Comparison of ENCODE assay signal across 8 mouse cellular contexts in the genomic region with DNA sequence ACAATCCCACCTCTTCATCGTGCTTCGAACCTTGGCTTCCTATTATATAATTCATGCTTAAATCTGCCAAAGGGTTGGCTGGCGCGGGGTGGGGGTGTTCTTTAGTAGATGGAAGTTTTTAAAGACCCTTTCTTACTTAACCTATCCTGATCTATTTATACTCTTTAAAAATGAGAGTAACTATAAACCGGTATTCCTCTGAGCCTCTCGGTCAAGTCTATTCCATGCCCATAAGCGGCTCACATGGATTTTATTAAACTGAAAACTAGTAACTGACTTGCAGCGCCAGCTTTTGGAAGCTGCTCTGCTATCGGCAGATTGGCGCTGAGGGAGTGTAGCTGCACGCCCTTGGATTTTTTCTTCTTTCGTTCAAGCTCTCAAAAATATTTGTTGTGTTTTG. TPM values are rescaled to one million over a fixed set of nuclear protein-coding genes. Genes with fewer than 3 reads are reported as not detected.
A peak's percentile ranks its signal among the peaks of the same experiment; 100 is the strongest.
DNase-seq lines count a peak whose midpoint lies in the region; ATAC-seq and TF ChIP-seq lines count a peak whose summit lies in the region.

No protein-coding gene starts in this region.

- H3K27ac ChIP-seq in embryonic facial prominence, embryonic 13.5 days = peak overlapping the region; percentile 100
- no peak overlapping the region for H3K27ac ChIP-seq in midbrain, postnatal 0 days (ENCODE audit: low read depth, low read length)

- peak; percentile 34; the same call in 1 of the 2 replicates for ATAC-seq in embryonic facial prominence, embryonic 13.5 days (ENCODE audit: insufficient number of reproducible peaks, insufficient read depth, low FRiP score, low TSS enrichment, low read depth)
- ATAC-seq in midbrain, postnatal 0 days (ENCODE audit: low FRiP score) = no peak
- no peak for ATAC-seq in megakaryocyte, adult 5-6 weeks (ENCODE audit: poor library complexity, severe bottlenecking)

- peaks cover 3% of the 10 kb centered on the region; the same call in 1 of the 2 replicates for H3K4me1 ChIP-seq in embryonic facial prominence, embryonic 13.5 days
- H3K4me1 ChIP-seq in midbrain, postnatal 0 days (ENCODE audit: insufficient read depth, low read length) = no peaks in the 10 kb centered on the region

- intact Hi-C loops in left cerebral cortex, postnatal 25 days (cut with DNase I) = no loop called here
- intact Hi-C loops in heart, postnatal 36 days (cut with DNase I) = loop anchor here (5.0 kb wide), 1 partner anchor 241 kb away; no protein-coding TSS in a partner anchor

- H3K4me3 ChIP-seq in embryonic facial prominence, embryonic 13.5 days = peak overlapping the region; percentile 79
- H3K4me3 ChIP-seq in midbrain, postnatal 0 days (ENCODE audit: low read depth, low read length) = peak overlapping the region; percentile 85

- WGBS in embryonic facial prominence, embryonic 13.5 days = 2% methylated on average over 12 of the region's 12 CpGs
- 8% methylated on average over 12 of the region's 12 CpGs for WGBS in midbrain, postnatal 0 days

- no peaks in the 10 kb centered on the region for H3K27me3 ChIP-seq in embryonic facial prominence, embryonic 13.5 days
- H3K27me3 ChIP-seq in midbrain, postnatal 0 days (ENCODE audit: insufficient read depth, low read length) = no peaks in the 10 kb centered on the region

- H3K9me3 ChIP-seq in embryonic facial prominence, embryonic 13.5 days = no peaks in the 10 kb centered on the region
- no peaks in the 10 kb centered on the region for H3K9me3 ChIP-seq in midbrain, postnatal 0 days (ENCODE audit: low read length)

- H3K36me3 ChIP-seq in embryonic facial prominence, embryonic 13.5 days = peaks cover 3% of the 10 kb centered on the region; the same call in 1 of the 2 replicates
- no peaks in the 10 kb centered on the region for H3K36me3 ChIP-seq in midbrain, postnatal 0 days (ENCODE audit: insufficient read depth, low read length)

- peak; percentile 20 to 42 for DNase-seq in left cerebral cortex, postnatal 25 days (ENCODE audit: low spot score in 2 of 2)
- no peak for DNase-seq in left cerebral cortex, adult 11 months (ENCODE audit: low spot score)
- DNase-seq in heart, postnatal 36 days = peak; percentile 7 to 19
- DNase-seq in layer of hippocampus, adult 18-20 months (ENCODE audit: low spot score in 2 of 2) = peak; percentile 11 to 62
- peak; percentile 33 for DNase-seq in midbrain, postnatal 0 days (ENCODE audit: low spot score)
- DNase-seq in urinary bladder, postnatal 10 days (ENCODE audit: low spot score) = no peak

- TF ChIP-seq CTCF in midbrain, postnatal 0 days (IDR thresholded peaks at IDR 0.05) = no peak

- peak overlapping the region; percentile 93 for H3K9ac ChIP-seq in embryonic facial prominence, embryonic 13.5 days
- 0 out of 2 replicates have a peak overlapping the region, but pooled peaks have one; percentile 56 for H3K9ac ChIP-seq in midbrain, postnatal 0 days (replicated peaks; ENCODE audit: low read length, poor library complexity, severe bottlenecking)

- H3K4me2 ChIP-seq in embryonic facial prominence, embryonic 13.5 days = peak overlapping the region; percentile 76
- peak overlapping the region; percentile 99 for H3K4me2 ChIP-seq in midbrain, postnatal 0 days (ENCODE audit: low read depth, low read length, poor library complexity, severe bottlenecking)

RNA-seq across cellular contexts. Expression of gene Mme, which starts 55.1 kb away (rescaled TPM):
- total RNA-seq in left cerebral cortex, postnatal 25 days (2021) = 10 to 100 TPM in 1 of 2 experiments, 1 to 10 TPM in 1; 6.0 to 14.4 TPM
- polyA plus RNA-seq in embryonic facial prominence, embryonic 13.5 days (2015; fragmentation: Nextera tagmentation; extraction: Ambion mirVana) = 67.4 and 86.1 TPM in 2 replicates
- total RNA-seq in heart, postnatal 36 days (2021) = 10 to 100 TPM; 13.8 to 14.9 TPM
- 1 to 10 TPM; 4.6 to 5.5 TPM for total RNA-seq in layer of hippocampus, adult 18-20 months (2021)
- total RNA-seq in midbrain, postnatal 0 days (2014; rRNA removed) = 5.3 and 5.9 TPM in 2 replicates
- 2.0 and 2.3 TPM in 2 replicates for polyA plus RNA-seq in midbrain, postnatal 0 days (2015; fragmentation: Nextera tagmentation; extraction: Ambion mirVana)
- total RNA-seq in megakaryocyte, adult 5-6 weeks (2015) = 0.05 and 0.20 TPM in 2 replicates
- total RNA-seq in megakaryocyte, adult 5-6 weeks (2017) = 0.33 and 2.2 TPM in 2 replicates

Comparison
In these comparisons a context has a peak if more than half of its experiments do, and no peak if none do; other contexts are left out.
1. DNase-seq: peak in left cerebral cortex, postnatal 25 days (2 of 2), heart, postnatal 36 days (2 of 2), layer of hippocampus, adult 18-20 months (2 of 2) and midbrain, postnatal 0 days (single experiment); none in left cerebral cortex, adult 11 months (single experiment) and urinary bladder, postnatal 10 days (single experiment).